Mouse (Mus musculus): ENCODE results near the gene Mrpl45. TPM values are rescaled to one million over a fixed set of nuclear protein-coding genes. Genes with fewer than 3 reads are reported as not detected.

Mrpl45 gene
- total and polyA plus RNA-seq, 3 experiments: 106 to 153 (median 124) TPM

DNA sequence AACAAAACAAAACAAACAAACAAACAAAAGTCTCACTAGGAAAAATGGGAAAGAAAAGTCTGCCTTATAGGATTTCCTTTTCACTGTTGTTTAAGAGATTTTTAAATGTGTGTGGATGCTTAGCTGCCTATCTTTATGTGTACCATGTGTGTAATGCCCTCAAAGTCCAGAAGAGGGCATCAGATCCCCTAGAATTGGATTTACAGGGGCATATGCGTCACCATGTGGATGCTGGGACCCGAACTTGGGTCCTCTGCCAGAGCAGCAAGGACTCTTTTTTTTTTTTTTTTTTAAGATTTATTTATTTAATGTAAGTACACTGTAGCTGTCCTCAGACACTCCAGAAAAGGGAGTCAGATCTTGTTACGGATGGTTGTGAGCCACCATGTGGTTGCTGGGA, 1.4 kb upstream of the Mrpl45 start:
- Histone ChIP-seq H3K9me3 (replicated peaks; ENCODE audit: low read length) (no peaks in the 10 kb centered on the region), H3K4me2 (ENCODE audit: insufficient read depth, low read depth, poor library complexity, severe bottlenecking) (no peak overlapping the region), H3K4me1 (ENCODE audit: control insufficient read depth in 1 of 2, insufficient read depth in 2 of 2) (peaks cover 2 to 31% of the 10 kb centered on the region in 2 experiments; a peak in 3 of 4 replicates), H3K36me3 (replicated peaks in 1 of 2; ENCODE audit: control insufficient read depth in 1 of 2, insufficient read depth in 1 of 2, low read length in 1 of 2) (peaks cover 0 to 7% of the 10 kb centered on the region in 2 experiments), H3K79me2 (replicated peaks; ENCODE audit: control insufficient read depth, extremely low read depth, insufficient read depth, poor library complexity, severe bottlenecking) (peaks cover 11% of the 10 kb centered on the region), H3K27me3 (replicated peaks) (no peaks in the 10 kb centered on the region), H3K27ac (ENCODE audit: insufficient read depth, low read depth) (no peak overlapping the region), H3K9ac (ENCODE audit: insufficient read depth, low read depth) (no peak overlapping the region), H3K4me3 (replicated peaks in 1 of 3; ENCODE audit: low read depth in 2 of 3, low read length in 2 of 3, poor library complexity in 1 of 3) (no peak overlapping the region)
- dilution Hi-C loops (cut with MboI; ENCODE audit: extremely low pct_ligation_motif_present, extremely low pct_unique_long_range_greater_than_20kb, low sequenced_read_pairs) (no loop called here), in situ Hi-C loops (cut with MboI; ENCODE audit: low pct_ligation_motif_present, low pct_unique_long_range_greater_than_20kb, low sequenced_read_pairs) (loop anchor here (5.0 kb wide), 1 partner anchor 37 kb away; no protein-coding TSS in a partner anchor)
- TF ChIP-seq RAD21 (IDR thresholded peaks at IDR 0.05; ENCODE audit: low read depth, low read length) (peak; percentile 42), ZNF384 (IDR thresholded peaks at IDR 0.05; ENCODE audit: low read depth, low read length) (peak; percentile 24; the same call in 1 of the 2 replicates), JUN (IDR thresholded peaks at IDR 0.05; ENCODE audit: insufficient read depth, low read depth, low read length) (no peak), MYC (IDR thresholded peaks at IDR 0.05; ENCODE audit: low read depth, low read length) (0 out of 2 replicates have a peak, but pooled peaks have one; percentile 37), CTCF (conservative IDR thresholded peaks at IDR 0.05 in 1 of 2, IDR thresholded peaks at IDR 0.05 in 1 of 2; ENCODE audit: low read depth in 2 of 2, low read length in 2 of 2) (peak; percentile 53 to 54; a peak in 3 of 4 replicates)
- DNase-seq (ENCODE audit: extremely low read depth): peak; percentile 65

GRCm38 (mm10) chr11:97314751-97315503, 589 bp upstream of the Mrpl45 start:
- H3K4me1 ChIP-seq (ENCODE audit: control insufficient read depth in 1 of 2, insufficient read depth in 2 of 2): peaks cover 2 to 31% of the 10 kb centered on the region in 2 experiments; a peak in 3 of 4 replicates
- dilution Hi-C loops (cut with MboI; ENCODE audit: extremely low pct_ligation_motif_present, extremely low pct_unique_long_range_greater_than_20kb, low sequenced_read_pairs) (no loop called here), in situ Hi-C loops (cut with MboI; ENCODE audit: low pct_ligation_motif_present, low pct_unique_long_range_greater_than_20kb, low sequenced_read_pairs) (loop anchor here (5.0 kb wide), 1 partner anchor 38 kb away; no protein-coding TSS in a partner anchor)
- peaks cover 0 to 7% of the 10 kb centered on the region in 2 experiments for H3K36me3 ChIP-seq (replicated peaks in 1 of 2; ENCODE audit: control insufficient read depth in 1 of 2, insufficient read depth in 1 of 2, low read length in 1 of 2)
- H3K9me3 ChIP-seq (replicated peaks; ENCODE audit: low read length): no peaks in the 10 kb centered on the region
- peak overlapping the region in 2 of 3 experiments; percentile 64 to 83 for H3K4me3 ChIP-seq (replicated peaks in 1 of 3; ENCODE audit: low read depth in 2 of 3, low read length in 2 of 3, poor library complexity in 1 of 3)
- peaks cover 11% of the 10 kb centered on the region for H3K79me2 ChIP-seq (replicated peaks; ENCODE audit: control insufficient read depth, extremely low read depth, insufficient read depth, poor library complexity, severe bottlenecking)
- no peak overlapping the region for H3K27ac ChIP-seq (ENCODE audit: insufficient read depth, low read depth)
- TF ChIP-seq ZNF384 (IDR thresholded peaks at IDR 0.05; ENCODE audit: low read depth, low read length): 0 out of 2 replicates have a peak, but pooled peaks have one; percentile 32
- no peak for TF ChIP-seq MEF2A (IDR thresholded peaks at IDR 0.05; ENCODE audit: borderline replicate concordance, low read depth, low read length)
- TF ChIP-seq JUND (conservative IDR thresholded peaks at IDR 0.05; ENCODE audit: low read depth, low read length): peak; percentile 39; the same call in 1 of the 2 replicates
- no peak for TF ChIP-seq USF2 (conservative IDR thresholded peaks at IDR 0.05; ENCODE audit: low read depth, low read length)
- TF ChIP-seq MAFK (IDR thresholded peaks at IDR 0.05; ENCODE audit: insufficient replicate concordance, low read length): no peak
- TF ChIP-seq MYC (IDR thresholded peaks at IDR 0.05; ENCODE audit: low read depth, low read length): no peak; the same call in 1 of the 2 replicates
- TF ChIP-seq CHD1 (IDR thresholded peaks at IDR 0.05; ENCODE audit: low read depth, low read length): 0 out of 2 replicates have a peak, but pooled peaks have one; percentile 25
- TF ChIP-seq EP300 (IDR thresholded peaks at IDR 0.05; ENCODE audit: low read length): 0 out of 2 replicates have a peak, but pooled peaks have one; percentile 34
- TF ChIP-seq ZMIZ1 (IDR thresholded peaks at IDR 0.05; ENCODE audit: low read depth, low read length): no peak
- TF ChIP-seq ELF1 (IDR thresholded peaks at IDR 0.05; ENCODE audit: low read depth, low read length): no peak
- no peak for TF ChIP-seq HCFC1 (IDR thresholded peaks at IDR 0.05; ENCODE audit: low read depth, low read length)
- TF ChIP-seq GABPA (IDR thresholded peaks at IDR 0.05; ENCODE audit: insufficient replicate concordance, low read depth, low read length): no peak
- no peak for TF ChIP-seq USF1 (IDR thresholded peaks at IDR 0.05; ENCODE audit: low read depth, low read length)
- no peak for TF ChIP-seq CTCF (conservative IDR thresholded peaks at IDR 0.05 in 1 of 2, IDR thresholded peaks at IDR 0.05 in 1 of 2; ENCODE audit: low read depth in 2 of 2, low read length in 2 of 2)
- no peak for TF ChIP-seq POLR2A (IDR thresholded peaks at IDR 0.05; ENCODE audit: low read depth, low read length)
- TF ChIP-seq MAZ (IDR thresholded peaks at IDR 0.05; ENCODE audit: low read depth, low read length): no peak
- TF ChIP-seq NRF1 (IDR thresholded peaks at IDR 0.05; ENCODE audit: low read depth, low read length): no peak
- TF ChIP-seq TCF12 (IDR thresholded peaks at IDR 0.05; ENCODE audit: low read depth, low read length): no peak
- TF ChIP-seq POLR2AphosphoS2 (IDR thresholded peaks at IDR 0.05; ENCODE audit: low read depth, low read length): no peak
- no peak for DNase-seq (ENCODE audit: extremely low read depth)
- H3K4me2 ChIP-seq (ENCODE audit: insufficient read depth, low read depth, poor library complexity, severe bottlenecking): peak overlapping the region; percentile 5; the same call in 1 of the 2 replicates
- no peaks in the 10 kb centered on the region for H3K27me3 ChIP-seq (replicated peaks)
- H3K9ac ChIP-seq (ENCODE audit: insufficient read depth, low read depth): peak overlapping the region; percentile 60
